Mouse (Mus musculus) T-cell, adult 66 days (primary cell): ENCODE measurements around the gene Cfap70. TPM values are rescaled to one million over a fixed set of nuclear protein-coding genes. Genes with fewer than 3 reads are reported as not detected.

Experiments used
- total RNA-seq, 2 experiments: library from RNA; stranded (reverse); gene quantifications; 3 replicates in 1 of 2; 4 replicates in 1 of 2; pipeline ENCODE4 v1.2.4; 2023

Gene Cfap70
- total RNA-seq, result not detected

DNA sequence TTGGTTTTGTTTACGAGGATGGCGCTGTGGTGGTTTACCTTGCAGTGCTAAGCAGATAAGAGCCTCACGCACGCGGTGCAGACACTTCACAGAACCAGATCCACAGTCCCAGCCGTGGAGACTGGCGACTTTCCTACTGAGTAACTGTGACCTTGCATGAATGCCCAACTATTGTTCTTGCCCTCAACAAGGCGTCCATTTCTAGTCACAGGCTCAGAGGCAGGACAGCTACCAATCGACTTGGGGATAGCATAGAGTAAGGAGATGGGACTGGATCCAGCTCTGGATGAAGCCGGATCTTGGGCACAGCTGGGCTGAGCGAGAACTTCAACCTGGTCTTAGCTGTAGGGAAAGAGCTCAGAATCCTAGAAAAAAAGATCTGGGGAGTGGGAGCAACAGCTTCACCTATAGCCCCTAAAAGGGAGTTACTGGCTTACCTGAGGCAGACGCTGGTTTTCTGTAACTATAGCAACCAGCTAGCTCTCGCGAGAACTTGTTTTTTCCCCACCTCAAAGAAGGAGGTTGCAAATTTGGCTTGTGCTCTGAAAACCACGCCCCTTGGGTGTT, at the start of gene Cfap70:
Cfap70 (minus strand) TSS at position 462 of the 567 bp plus-strand sequence.

GRCm38 (mm10) chr14:20496603-20497002, 44.6 kb upstream of the Cfap70 start, which contains the start of gene Mss51:
Mss51 (minus strand) TSS chr14:20496901.

GRCm38 (mm10) chr14:20479291-20480194, 27.5 kb upstream of the Cfap70 start, which contains the start of gene Anxa7:
Anxa7 (minus strand) TSS chr14:20480133.

DNA sequence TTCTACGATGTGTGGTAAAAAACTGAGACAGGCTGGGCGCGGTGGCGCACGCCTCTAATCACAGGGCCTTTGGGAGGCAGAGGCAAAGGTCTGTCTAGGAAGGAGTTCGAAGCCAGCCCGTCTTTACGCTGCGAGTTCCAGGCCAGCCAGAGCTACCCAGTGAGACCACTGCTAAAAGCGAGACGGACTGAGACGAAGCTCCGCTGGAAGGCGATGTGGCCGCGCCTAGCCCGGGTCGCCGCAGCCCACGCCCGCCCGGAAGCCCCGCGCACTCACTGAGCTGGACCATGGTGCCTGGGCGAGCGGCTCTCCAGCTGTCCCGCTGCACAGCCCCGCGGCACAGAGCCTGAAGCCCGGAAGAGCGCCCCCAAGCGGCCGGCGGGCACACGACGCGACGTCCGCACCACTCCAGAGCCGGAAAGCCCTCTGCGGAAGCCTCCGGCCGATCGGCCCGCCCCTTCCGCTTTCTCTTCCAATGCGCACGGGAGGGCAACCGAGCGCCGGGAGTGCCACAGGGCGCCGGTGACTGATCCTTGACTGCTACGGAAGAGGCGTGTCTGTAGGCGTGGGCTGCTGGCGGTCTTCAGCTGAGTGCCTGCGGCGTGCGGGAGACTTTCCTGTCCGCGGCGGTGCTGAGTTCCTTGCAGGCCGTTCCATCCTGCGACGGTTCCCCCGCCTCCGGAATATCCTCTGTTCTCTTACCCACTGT, 58.7 kb downstream of the Cfap70 start, which contains the start of gene Mrps16:
Mrps16 (minus strand) TSS at position 430 of the 709 bp plus-strand sequence.

DNA sequence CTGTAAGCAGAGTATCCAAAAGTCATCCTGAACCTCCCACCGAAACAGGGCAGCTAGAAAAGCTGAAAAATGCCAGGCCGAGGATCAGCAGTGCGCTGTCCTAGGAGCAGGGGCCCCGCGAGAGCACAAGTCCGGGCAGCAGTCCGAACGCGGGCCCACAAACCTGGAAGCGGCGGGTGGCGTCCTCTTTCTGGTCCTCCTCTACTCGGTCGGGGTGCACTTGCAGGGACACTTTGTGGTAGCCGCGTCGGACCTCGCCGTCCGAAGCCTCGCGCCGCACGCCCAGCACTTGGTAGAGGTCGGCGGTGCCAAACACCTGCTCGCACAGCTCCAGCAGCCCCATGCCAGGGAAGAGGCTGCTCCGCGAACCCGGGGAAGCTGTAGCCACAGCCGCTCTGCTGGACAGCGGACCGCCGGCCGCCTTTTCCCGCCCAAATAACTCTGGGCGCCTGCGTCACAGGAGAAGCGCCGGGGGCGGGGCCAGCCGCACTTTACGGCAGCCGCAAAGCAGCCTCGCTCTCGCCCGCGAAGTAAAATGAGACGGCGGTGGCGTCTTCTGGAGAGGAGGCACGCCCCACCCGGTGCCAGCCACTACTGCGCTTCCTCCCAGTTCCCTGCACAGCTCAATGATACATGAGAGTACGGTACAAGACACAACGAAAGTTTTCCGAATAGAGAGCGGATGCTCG, 63.4 kb downstream of the Cfap70 start, which contains the start of gene Dnajc9:
Dnajc9 (minus strand) TSS at position 470 of the 689 bp plus-strand sequence.

GRCm38 (mm10) chr14:20347991-20348541, 104.0 kb downstream of the Cfap70 start, which contains the start of the genes Ecd and Fam149b:
Ecd (minus strand) TSS chr14:20348121.
Fam149b (plus strand) TSS chr14:20348162.

Other genes with a start within 250 kb of the Cfap70 start
- not detected for gene Kcnk16, start 183.0 kb downstream of the Cfap70 start, total RNA-seq
- 10 to 100 TPM; 14.3 to 18.2 TPM for gene Nudt13, start 157.5 kb downstream of the Cfap70 start, total RNA-seq
- gene Ecd, start 104.1 kb downstream of the Cfap70 start, total RNA-seq, result 10 to 100 TPM; 38.4 to 43.9 TPM
- 10 to 100 TPM; 50.6 to 53.7 TPM for gene Fam149b, start 104.1 kb downstream of the Cfap70 start, total RNA-seq
- gene Dnajc9, start 63.3 kb downstream of the Cfap70 start, total RNA-seq, result 10 to 100 TPM; 80.0 to 85.8 TPM
- 10 to 100 TPM; 32.3 to 37.5 TPM for gene Mrps16, start 58.6 kb downstream of the Cfap70 start, total RNA-seq
- 10 to 100 TPM; 47.4 to 53.4 TPM for gene Anxa7, start 27.9 kb upstream of the Cfap70 start, total RNA-seq
- 10 to 100 TPM; 11.8 to 16.4 TPM for gene Mss51, start 44.7 kb upstream of the Cfap70 start, total RNA-seq
- gene Ppp3cb, start 94.3 kb upstream of the Cfap70 start, total RNA-seq, result 100 to 1,000 TPM; 110 to 111 TPM
- 1 to 10 TPM; 3.9 to 4.3 TPM for gene Usp54, start 188.8 kb upstream of the Cfap70 start, total RNA-seq
- gene Myoz1, start 204.3 kb upstream of the Cfap70 start, total RNA-seq, result not detected
- under 1 TPM in 1 of 2 experiments, not detected in 1; 0.15 TPM for gene Synpo2l, start 216.1 kb upstream of the Cfap70 start, total RNA-seq
- gene Sec24c, start 222.1 kb upstream of the Cfap70 start, total RNA-seq, result 100 to 1,000 TPM; 240 to 261 TPM
- gene Fut11, start 242.7 kb upstream of the Cfap70 start, total RNA-seq, result 1 to 10 TPM; 7.3 to 8.8 TPM